Mouse (Mus musculus) erythroblast, embryonic 14.5 days (primary cell): ENCODE measurements around the gene Gpc6.

ENCODE experiments used
- GATA1 ChIP-seq: IDR thresholded peaks from 2 replicates; pipeline ENCODE4 v1.6.1; 2012; ENCODE audit warnings: low read length, inconsistent platforms, mixed read lengths
- TAL1 ChIP-seq: IDR thresholded peaks from 3 replicates; pipeline ENCODE4 v1.6.1; 2012; ENCODE audit warnings: low read length, inconsistent platforms, mixed read lengths

GRCm38 (mm10) chr14:117383188-117383587, 458.1 kb downstream of the Gpc6 start:
- TF ChIP-seq GATA1 (no peak), TAL1 (no peak)
